Mouse (Mus musculus): ENCODE measurements around the gene Fam129a. TPM values are rescaled to one million over a fixed set of nuclear protein-coding genes. Genes with fewer than 3 reads are reported as not detected.

Gene Fam129a
- total and polyA plus RNA-seq, 2 experiments from 2014 or later = 1.7 to 2.6 TPM

GRCm38 (mm10) chr1:151584182-151584471, 13.1 kb downstream of the Fam129a start:
- no peak for ATAC-seq
- Histone ChIP-seq H3K9me3 (ENCODE audit: low read length) (no peaks in the 10 kb centered on the region), H3K27ac (no peak overlapping the region), H3K4me1 (ENCODE audit: insufficient read depth, low read length) (no peaks in the 10 kb centered on the region), H3K9ac (replicated peaks; ENCODE audit: low read length) (no peak overlapping the region), H3K4me2 (ENCODE audit: low read depth, low read length) (no peak overlapping the region), H3K4me3 (ENCODE audit: low read length) (no peak overlapping the region), H3K36me3 (ENCODE audit: insufficient read depth, low read length) (no peaks in the 10 kb centered on the region), H3K27me3 (ENCODE audit: insufficient read depth, low read length) (no peaks in the 10 kb centered on the region)
- TF ChIP-seq CTCF (IDR thresholded peaks at IDR 0.05; ENCODE audit: low read depth) = no peak
- WGBS = 46% methylated on average over 1 of the region's 1 CpGs
- no peak for DNase-seq (ENCODE audit: low spot score)

- H3K36me3 ChIP-seq (ENCODE audit: insufficient read depth, low read length) = no peaks in the 10 kb centered on the region
- no peaks in the 10 kb centered on the region for H3K4me1 ChIP-seq (ENCODE audit: insufficient read depth, low read length)
- WGBS = 77% methylated on average over 11 of the region's 11 CpGs
- ATAC-seq (no peak), DNase-seq (ENCODE audit: low spot score) (no peak)
- H3K9ac ChIP-seq (replicated peaks; ENCODE audit: low read length) = no peak overlapping the region
- H3K27ac ChIP-seq = no peak overlapping the region
- H3K27me3 ChIP-seq (ENCODE audit: insufficient read depth, low read length) = no peaks in the 10 kb centered on the region
- H3K4me3 ChIP-seq (ENCODE audit: low read length) = no peak overlapping the region
- TF ChIP-seq CTCF (IDR thresholded peaks at IDR 0.05; ENCODE audit: low read depth) = no peak
- H3K9me3 ChIP-seq (ENCODE audit: low read length) = no peaks in the 10 kb centered on the region
- no peak overlapping the region for H3K4me2 ChIP-seq (ENCODE audit: low read depth, low read length)
Observed at GRCm38 (mm10) chr1:151584565-151585216, 13.7 kb downstream of the Fam129a start.

- ATAC-seq (no peak), DNase-seq (ENCODE audit: low spot score) (no peak)
- Histone ChIP-seq H3K36me3 (ENCODE audit: insufficient read depth, low read length) (no peaks in the 10 kb centered on the region), H3K27me3 (ENCODE audit: insufficient read depth, low read length) (no peaks in the 10 kb centered on the region), H3K4me1 (ENCODE audit: insufficient read depth, low read length) (no peaks in the 10 kb centered on the region), H3K4me3 (ENCODE audit: low read length) (no peak overlapping the region), H3K9me3 (ENCODE audit: low read length) (no peaks in the 10 kb centered on the region), H3K27ac (no peak overlapping the region), H3K4me2 (ENCODE audit: low read depth, low read length) (no peak overlapping the region), H3K9ac (replicated peaks; ENCODE audit: low read length) (no peak overlapping the region)
- WGBS = 53% methylated on average over 4 of the region's 4 CpGs
- TF ChIP-seq CTCF (IDR thresholded peaks at IDR 0.05; ENCODE audit: low read depth) = no peak
Observed at GRCm38 (mm10) chr1:151585647-151586046, 14.7 kb downstream of the Fam129a start.

- no peak overlapping the region for H3K4me2 ChIP-seq (ENCODE audit: low read depth, low read length)
- H3K4me1 ChIP-seq (ENCODE audit: insufficient read depth, low read length) = no peaks in the 10 kb centered on the region
- no peak overlapping the region for H3K9ac ChIP-seq (replicated peaks; ENCODE audit: low read length)
- ATAC-seq (no peak), DNase-seq (ENCODE audit: low spot score) (no peak)
- no peak overlapping the region for H3K4me3 ChIP-seq (ENCODE audit: low read length)
- H3K27me3 ChIP-seq (ENCODE audit: insufficient read depth, low read length) = peaks cover 3% of the 10 kb centered on the region; the same call in 1 of the 2 replicates
- H3K9me3 ChIP-seq (ENCODE audit: low read length) = no peaks in the 10 kb centered on the region
- no peak overlapping the region for H3K27ac ChIP-seq
- 58% methylated on average over 13 of the region's 13 CpGs for WGBS
- TF ChIP-seq CTCF (IDR thresholded peaks at IDR 0.05; ENCODE audit: low read depth) = no peak
- H3K36me3 ChIP-seq (ENCODE audit: insufficient read depth, low read length) = no peaks in the 10 kb centered on the region
Observed at GRCm38 (mm10) chr1:151592085-151593017, 21.4 kb downstream of the Fam129a start.

- no peak for DNase-seq (ENCODE audit: low spot score)
- H3K27ac ChIP-seq = no peak overlapping the region
- no peaks in the 10 kb centered on the region for H3K9me3 ChIP-seq (ENCODE audit: low read length)
- no peaks in the 10 kb centered on the region for H3K36me3 ChIP-seq (ENCODE audit: insufficient read depth, low read length)
- H3K4me2 ChIP-seq (ENCODE audit: low read depth, low read length) = no peak overlapping the region
- peaks cover 3% of the 10 kb centered on the region; the same call in 1 of the 2 replicates for H3K27me3 ChIP-seq (ENCODE audit: insufficient read depth, low read length)
- H3K4me1 ChIP-seq (ENCODE audit: insufficient read depth, low read length) = no peaks in the 10 kb centered on the region
- no peak overlapping the region for H3K9ac ChIP-seq (replicated peaks; ENCODE audit: low read length)
- no peak overlapping the region for H3K4me3 ChIP-seq (ENCODE audit: low read length)
- WGBS = 84% methylated on average over 4 of the region's 4 CpGs
- TF ChIP-seq CTCF (IDR thresholded peaks at IDR 0.05; ENCODE audit: low read depth) = no peak
- no peak for ATAC-seq
Observed at GRCm38 (mm10) chr1:151594906-151595305, 23.9 kb downstream of the Fam129a start.

GRCm38 (mm10) chr1:151595600-151596299, 24.8 kb downstream of the Fam129a start:
- ATAC-seq (no peak), DNase-seq (ENCODE audit: low spot score) (no peak)
- no peak overlapping the region for H3K27ac ChIP-seq
- WGBS = 56% methylated on average over 12 of the region's 12 CpGs
- no peak overlapping the region for H3K9ac ChIP-seq (replicated peaks; ENCODE audit: low read length)
- no peak overlapping the region for H3K4me3 ChIP-seq (ENCODE audit: low read length)
- H3K36me3 ChIP-seq (ENCODE audit: insufficient read depth, low read length) = no peaks in the 10 kb centered on the region
- peaks cover 3% of the 10 kb centered on the region; the same call in 1 of the 2 replicates for H3K27me3 ChIP-seq (ENCODE audit: insufficient read depth, low read length)
- H3K4me2 ChIP-seq (ENCODE audit: low read depth, low read length) = no peak overlapping the region
- no peaks in the 10 kb centered on the region for H3K9me3 ChIP-seq (ENCODE audit: low read length)
- no peaks in the 10 kb centered on the region for H3K4me1 ChIP-seq (ENCODE audit: insufficient read depth, low read length)
- TF ChIP-seq CTCF (IDR thresholded peaks at IDR 0.05; ENCODE audit: low read depth) = no peak

Measured in hindbrain, postnatal 0 days (tissue).